Mouse (Mus musculus) fat pad, adult 2 months (tissue): ENCODE data around the gene Rpsa.
"Not testable (repeated sequence)": the region's sequence is repeated elsewhere in the genome, so short reads cannot be mapped to it uniquely, and the experiment has no call there.

Experiments used
- DNase-seq: peaks from one replicate; pipeline ENCODE4 v3.0.0-alpha.2; 2011; ENCODE audit warnings: low read depth, low spot score; ENCODE audit errors: extremely low read depth

Rpsa gene

DNA sequence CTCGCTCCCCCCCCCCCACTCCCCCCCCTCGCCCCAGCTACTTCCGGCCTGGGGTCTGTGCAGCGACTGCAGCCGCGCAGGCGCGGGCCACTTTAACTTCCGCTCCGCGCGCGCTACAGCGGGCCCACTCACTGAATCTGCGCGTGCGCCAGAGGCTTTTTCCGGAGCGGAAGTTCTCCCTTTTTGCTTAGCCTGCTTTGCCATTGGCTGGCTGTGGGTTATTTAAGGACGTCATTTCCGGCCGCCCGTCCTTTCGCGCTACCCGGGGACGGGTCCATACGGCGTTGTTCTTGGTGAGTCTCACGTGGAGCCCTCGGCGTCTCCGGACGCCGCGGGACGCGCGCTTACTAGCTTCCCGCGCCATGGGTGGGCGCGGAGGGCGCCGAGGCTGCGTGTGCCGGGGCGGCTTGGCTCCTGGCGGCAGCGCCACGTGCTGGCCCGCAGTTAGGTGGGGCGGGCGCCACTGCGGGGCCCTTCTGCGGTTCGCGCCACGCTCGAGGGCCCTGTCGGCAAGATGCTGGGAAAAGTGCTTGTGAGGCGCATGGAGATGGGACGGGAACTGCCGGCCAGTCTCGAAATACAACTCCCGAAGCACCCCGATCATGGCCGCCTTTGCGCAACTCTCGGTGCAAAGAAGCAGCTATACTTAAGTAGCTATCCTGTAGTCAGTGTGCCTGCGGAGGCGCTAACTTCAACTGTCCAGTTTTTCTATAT is at the start of gene Rpsa:
TSS of gene Rpsa (plus strand) at position 152 of the 714 bp plus-strand sequence.
- peak; percentile 73 for DNase-seq

DNA sequence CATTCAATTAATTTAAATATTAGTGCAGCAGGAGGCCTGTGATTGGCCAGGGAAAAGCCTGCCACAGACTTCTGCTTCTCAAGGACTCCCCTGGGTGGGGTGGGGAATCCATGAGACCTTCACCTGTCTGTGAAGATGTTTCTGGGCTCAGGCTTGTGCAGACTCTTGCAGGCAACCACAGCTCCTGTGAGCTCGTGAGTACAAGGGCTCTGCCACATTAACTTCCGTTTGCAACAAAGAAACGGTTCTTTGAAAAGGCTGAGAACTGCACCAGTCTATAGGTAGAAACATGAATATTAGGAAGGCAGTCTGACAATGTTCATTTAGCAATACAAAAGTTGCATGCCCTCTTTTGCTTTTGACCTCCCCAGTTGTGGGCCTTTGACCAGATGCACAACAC is 49.2 kb upstream of the Rpsa start:
- no peak for DNase-seq

DNA sequence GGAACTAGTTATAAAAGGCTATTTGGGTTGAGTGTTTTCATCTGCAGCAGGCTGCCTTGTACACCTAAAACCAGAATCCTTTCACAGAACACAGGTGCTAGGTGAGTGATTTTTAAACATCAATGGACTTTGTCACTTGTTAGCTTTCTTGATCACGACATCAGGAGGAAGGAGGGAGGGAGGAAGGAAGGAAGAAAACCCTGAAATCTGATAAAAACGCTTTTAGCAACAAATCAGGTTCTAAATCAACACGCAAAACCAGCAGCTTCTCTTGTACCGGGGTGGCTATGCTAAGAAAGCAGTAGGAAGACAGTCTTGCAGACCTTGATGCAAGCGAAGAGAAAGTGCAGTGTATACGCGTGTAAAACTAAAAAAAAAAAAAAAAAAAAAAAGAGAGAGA is 47.6 kb upstream of the Rpsa start:
- no peak for DNase-seq

DNA sequence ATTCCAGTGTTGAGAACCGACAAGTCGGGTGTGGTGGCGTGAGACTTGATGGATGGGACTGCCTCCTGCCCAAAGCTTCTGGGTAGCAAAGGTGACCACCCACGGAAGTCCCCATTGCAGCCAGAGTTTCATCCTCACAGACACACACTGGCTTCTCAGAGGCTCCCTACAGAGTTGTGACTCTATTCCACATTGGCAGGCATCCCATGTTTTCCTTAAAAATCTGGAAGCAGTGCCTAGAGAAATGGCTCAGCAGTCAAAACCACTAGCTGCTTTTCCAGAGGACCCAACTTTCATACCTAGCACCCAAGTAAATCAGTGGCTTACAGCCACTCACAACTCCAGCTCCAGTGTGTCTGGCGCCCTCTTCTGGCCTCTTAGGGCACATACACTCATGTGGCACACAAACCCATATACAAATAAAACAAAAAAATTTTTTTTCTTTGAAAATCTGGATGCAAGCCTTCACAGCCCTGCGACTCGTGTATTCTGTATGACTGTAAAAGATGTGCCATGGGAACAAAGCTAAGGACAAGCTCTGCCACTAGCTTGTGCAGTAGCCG is 46.9 kb upstream of the Rpsa start:
- no peak for DNase-seq

DNA sequence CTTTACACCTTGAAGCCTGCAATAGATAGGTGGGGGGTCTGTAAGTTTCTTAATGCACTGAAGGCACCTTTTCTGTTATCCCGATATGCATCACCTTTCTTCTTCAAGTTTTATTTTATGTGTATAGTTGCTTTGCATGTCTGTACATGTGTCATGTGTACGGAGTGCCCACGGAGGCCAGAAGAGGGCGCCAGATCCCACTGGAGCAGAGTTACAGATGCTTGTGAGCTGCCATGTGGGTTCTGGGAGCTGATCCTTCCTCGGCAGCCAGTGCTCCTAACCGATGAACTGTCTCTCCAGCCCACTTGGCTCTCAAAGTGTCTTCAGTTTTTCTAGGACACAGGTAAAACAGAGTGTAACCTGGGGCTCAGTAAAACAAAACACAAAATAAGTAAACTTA is 46.2 kb upstream of the Rpsa start:
- no peak for DNase-seq

DNA sequence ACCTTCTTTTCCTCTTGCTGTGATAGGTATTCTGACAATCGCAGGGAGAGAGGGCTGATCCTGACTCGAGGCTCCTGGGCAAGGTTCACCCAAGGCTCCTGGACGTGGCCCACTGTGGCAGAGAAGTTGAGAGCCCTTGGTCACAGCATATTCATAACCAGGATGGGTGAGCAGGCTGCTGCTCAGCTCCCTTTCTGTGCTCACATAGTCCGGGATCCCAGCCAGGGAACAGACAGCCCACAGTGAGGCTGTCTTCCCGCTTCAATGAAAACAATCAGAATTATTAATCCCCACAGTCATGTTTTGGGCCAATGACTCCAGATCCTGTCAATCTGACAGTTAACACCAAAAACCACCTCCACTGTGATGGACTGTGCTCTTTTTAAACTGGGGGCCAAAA is 45.5 kb upstream of the Rpsa start:
- no peak for DNase-seq

DNA sequence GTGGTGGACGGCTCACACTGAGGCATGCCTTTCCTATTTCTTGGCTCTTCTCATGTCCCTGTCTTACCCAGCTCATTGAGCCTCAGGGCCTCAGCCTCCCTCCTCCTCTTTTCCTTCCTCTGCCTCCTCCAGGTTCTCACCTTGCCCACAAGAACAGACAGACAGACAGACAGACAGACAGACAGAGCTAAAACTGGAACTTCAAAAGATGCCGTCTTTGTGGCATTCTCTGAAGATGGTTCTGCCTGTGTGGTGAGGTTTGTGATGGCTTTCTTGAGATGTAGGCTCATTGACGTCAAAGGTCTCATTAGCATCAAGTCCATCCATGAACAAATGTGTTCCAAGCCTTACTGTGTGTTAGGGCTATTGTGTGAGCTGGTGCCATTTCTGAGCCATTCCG is 44.8 kb upstream of the Rpsa start:
- no peak for DNase-seq

DNA sequence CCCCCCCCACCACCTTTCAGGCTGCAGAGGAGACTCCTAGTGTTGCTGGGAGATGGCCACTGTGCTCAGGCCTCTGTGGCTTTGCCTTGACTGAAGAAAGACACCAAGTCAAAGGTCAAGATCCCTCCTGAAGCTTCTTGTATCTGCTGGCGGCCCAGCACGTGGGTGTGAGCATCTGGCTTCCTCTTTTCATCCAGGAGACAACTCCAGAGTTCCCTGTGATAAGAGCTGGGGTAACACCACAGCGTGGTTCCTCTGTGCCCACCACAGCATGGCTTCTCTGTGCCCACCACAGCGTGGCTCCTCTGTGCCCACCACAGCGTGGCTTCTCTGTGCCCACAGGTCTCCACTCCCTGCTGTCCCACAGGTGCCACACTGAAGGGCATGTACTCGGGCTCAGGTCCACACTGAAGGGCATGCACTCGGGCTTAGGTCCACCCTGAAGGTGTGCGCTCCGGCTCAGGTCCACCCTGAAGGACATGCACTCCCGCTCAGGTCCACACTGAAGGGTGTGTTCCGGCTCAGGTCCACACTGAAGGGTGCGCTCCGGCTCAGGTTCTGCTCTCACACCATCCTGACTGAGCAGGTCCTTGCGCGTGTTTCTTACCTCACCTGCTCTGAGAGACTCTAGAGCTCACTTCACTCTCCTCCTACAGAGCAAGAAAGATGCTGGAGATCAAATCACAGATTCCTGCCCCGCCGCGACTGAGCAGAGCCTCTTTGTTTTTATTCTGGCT is 44.2 kb upstream of the Rpsa start:
- no peak for DNase-seq

DNA sequence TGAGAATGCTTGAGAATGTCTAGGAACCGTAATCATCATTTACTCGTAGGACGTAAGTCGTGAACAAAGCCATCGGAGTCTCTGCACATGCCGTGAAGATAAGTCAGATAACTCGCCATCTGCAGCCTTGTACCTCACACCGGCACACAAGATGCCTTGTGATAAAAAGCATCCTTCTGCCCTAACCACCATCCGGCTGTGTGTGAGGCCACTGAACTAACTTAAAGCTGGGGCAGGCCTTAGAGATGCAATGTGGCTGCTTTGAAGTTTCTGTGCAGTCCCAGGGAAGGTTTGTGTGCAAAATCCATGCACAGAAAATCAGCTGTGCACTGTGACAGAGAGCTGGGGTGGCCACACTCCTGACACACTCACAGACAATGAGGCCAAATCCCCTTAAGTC is 43.1 kb upstream of the Rpsa start:
- no peak for DNase-seq

DNA sequence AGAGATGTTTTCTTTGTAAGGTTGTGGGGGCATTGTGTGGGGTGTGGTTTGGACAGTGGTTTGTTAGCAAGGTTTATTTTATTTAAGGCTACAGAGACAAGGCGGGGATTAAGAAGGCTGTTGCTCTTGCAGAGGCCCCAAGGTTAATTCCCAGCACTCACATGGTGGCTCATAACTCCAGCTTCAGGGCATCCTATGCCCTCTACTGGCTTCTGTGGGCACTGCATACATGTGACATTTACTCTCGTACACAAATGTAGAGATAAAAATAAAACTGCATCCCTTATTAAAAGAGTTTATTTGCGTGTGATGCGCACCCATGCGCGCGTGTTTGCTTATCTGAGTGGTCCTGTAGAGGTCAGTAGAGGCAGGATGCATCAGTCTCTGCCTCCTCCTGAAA is 38.4 kb upstream of the Rpsa start:
- DNase-seq = no peak

DNA sequence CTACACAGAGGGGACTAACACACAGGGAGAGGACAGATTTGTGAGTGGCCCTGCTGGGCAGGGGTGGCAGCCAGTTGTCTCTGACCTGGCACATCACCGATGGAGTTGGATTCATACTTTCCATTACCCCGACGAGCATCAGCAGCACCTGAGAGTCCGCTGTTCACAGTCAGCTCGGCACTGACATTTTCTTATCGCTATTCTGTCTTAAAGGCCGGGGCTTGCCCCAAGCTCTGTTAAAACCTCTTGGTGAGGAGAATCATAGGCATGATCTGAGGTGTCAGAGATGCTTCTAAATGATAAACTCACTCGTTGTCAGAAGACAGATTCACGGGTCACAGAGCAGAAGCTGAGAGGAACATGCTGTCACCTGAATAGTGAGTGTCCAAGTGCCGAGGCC is 36.4 kb upstream of the Rpsa start:
- no peak for DNase-seq

DNA sequence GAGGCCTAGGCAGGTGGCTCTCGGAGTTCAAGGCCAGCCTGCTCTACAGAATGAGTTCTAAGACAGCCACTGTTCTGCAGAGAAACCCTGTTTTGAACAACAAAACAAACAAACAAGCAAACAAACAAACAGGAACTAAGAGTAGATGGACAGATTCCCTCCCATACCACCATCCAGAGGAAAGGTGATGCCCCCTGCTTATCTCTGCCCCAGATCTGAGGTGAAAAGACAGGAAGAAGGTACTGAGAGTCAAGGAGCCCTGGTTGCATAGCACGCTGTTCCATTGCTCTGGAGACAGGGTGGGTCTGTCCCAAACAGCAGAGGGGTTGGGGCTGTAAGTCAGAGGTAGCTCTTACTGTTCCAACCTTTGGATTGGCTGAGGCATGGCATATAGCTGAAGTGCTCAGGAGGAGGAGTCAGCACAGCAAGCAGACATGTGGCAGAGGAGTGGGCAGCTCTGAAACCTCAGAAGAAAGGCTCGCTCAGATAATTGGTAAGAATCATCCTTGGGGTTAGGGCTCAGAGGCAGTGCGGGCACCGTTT is 35.7 kb upstream of the Rpsa start, which contains the start of gene Ccr8:
TSS of gene Ccr8 (plus strand) at position 419 of the 543 bp plus-strand sequence.
- DNase-seq = no peak

DNA sequence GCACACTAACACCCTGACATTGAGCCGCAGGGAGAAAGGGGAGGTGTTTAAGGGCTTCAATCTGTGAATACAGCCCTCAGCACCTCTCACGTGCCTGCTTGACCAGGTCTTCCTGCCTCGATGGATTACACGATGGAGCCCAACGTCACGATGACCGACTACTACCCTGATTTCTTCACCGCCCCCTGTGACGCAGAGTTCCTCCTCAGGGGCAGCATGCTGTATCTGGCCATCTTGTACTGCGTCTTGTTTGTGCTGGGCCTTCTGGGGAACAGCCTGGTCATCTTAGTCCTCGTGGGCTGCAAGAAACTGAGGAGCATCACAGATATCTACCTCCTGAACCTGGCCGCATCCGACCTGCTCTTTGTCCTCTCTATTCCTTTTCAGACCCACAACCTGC is 33.8 kb upstream of the Rpsa start:
- DNase-seq = no peak

DNA sequence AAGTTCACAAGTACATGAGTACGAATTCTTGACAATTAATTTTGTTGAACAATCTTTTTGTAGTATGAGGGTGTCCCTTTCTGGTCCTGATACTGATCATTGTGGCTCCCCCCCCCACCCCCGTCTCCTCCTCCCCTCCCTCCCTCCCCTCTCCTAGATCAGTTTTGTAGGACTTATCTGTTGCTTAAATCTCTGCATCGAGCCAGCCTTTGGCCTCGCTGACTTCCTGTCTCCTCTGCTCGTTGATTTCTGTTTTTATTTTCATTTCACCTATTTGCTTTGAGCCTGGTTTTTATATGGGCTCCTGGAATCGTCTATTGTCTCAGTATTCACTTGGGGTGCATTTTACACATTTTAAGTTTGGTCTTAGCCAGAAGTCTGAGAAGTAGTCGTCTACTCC is 31.6 kb upstream of the Rpsa start:
- DNase-seq = no peak

DNA sequence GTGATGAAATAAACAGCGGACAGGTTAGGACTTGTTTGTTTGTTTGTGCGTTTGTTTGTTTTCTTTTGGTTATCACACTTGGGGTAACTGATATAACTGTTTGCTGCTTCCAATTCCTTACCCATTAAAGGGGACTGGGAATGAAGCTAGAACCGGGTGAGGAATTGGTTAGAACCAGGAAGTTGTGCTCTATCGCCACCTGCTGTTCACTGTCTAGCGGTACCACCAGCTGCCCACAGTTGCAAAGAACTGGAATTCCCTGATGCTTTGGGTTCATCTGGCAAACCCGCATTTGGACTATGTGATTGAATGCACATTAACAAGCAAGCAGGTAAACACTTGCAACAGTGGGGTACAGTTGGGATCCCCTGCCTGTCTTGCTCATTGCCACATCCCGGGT is 28.8 kb upstream of the Rpsa start:
- DNase-seq = no peak

DNA sequence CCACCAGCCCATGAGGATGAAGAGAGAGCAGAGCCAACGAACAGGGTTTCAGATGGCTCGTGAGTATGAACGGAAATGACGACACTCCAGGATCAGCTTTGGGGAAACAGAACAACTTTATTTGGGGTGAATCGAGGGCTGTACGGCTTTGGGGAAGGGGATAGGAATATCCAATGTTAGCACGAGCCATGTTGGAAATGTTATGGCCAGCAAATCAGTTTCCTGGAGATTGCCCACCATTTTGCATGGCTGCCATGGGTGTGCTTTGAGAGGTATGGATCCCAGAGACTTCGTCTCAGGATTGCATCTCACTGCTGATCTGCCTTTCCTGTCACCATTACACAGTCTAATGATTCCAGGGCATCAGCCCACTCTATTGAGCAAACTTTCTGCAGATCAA is 28.2 kb upstream of the Rpsa start:
- no peak for DNase-seq

DNA sequence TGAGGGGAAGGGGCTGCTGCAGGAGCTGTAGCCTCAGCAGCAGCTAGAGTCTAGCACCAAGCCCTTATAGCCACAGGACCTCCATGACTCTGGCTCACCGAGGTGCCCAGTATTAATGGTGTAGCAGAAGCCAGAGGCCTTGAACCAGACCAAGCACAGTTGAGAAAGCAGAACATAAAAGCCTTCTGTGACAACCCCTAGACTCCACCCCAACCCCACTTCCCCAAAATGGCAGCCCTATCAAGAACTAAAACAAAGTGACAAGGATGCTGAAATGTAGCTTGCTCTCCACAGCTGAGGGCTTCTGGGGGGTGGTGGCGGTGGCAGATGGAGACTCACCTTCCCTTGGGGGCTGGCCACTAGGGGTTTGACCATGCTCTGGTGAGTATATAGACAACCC is 26.3 kb upstream of the Rpsa start:
- no peak for DNase-seq

DNA sequence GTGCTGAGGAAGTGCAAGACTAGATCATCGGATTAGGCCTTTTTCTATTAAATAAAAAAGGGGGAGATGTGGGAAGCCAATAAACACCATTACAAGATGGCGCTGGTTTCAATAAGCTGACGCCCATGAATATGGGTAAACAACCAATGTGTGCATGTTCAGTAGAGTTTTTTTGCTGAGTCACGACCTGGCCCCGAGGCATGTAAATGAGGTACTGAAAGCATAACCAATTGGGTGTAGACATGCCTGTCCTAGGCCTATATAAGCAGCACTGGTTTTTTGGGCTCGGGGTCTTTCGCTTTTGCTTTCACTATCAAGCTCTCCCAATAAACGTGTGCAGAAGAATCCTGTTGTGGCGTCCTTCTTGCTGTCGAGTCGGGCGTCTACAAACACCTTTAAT is 18.5 kb upstream of the Rpsa start:
- not testable (repeated sequence) for DNase-seq

DNA sequence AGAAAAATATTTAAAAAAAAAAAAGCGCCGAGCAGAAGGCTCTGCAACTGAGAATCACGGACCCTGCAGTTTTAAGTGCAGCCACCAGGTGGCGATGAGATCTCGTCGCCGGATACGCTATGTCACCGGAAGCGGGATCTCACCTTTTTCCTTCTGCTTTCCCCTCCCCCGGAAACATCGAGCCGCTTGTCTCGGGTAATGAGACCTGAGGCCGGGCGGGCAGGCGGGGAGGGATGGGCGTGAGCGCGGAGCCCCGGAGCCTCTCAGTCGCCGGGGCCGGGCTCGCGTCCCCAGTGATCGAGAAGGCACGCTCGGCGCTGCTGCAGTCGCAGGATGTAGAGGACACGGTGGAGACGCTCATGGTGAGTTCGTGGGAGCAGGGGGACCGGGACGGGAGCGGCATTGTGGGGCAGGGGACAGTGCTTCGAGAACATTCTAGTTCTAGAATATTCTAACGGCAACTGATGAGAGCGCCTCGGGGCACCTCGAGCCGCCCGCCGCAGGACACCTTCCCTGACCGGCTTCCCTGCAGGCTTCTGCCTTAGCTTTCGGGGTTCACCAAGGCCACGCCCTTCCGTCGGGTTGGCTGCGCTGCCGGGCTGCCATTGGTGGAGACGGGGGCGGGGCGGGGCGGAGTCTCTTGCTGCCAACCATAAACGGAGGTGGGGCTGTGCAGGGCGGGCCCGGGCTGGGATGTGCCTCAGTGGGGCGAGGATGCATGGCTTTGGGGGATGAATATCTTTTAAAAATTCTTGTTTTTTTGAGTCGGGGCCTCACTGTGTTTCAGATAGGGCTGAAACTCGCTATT is 17.1 kb upstream of the Rpsa start, which contains the start of gene Slc25a38:
TSS of gene Slc25a38 (plus strand) at position 164 of the 808 bp plus-strand sequence.
- DNase-seq = no peak

DNA sequence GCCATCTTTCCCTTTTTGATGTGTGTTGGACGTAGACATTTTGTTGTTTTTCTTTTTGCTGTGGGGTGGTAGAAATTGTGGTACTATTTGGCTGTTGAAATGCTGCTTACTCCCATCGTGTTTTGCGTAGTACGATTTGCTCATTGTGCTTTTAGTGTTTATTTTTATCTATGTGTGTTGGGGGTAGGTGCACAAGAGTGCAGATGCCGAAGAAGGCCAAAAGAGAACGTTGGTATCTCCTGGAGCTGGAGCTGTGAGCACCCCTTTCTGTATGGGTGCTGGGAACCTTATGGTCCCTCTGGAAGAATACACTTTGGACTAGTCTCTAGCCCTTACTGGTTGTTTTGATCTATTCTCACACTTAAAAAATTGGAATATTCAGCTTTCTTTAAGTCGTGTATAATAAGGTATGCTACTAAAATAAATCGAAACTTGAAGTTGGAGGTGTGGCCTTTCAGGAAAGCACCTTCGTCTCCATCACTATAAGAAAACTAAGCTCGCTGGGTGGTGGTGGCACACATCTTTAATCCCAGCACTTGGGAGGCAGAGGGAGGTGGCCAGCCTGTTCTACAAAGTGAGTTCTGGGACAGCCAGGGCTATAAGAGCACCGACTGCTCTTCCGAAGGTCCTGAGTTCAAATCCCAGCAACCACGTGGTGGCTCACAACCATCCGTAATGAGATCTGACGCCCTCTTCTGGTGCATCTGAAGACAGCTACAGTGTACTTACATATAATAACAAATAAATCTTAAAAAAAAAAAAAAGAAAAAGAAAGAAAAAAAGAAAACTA is 16.1 kb upstream of the Rpsa start:
- DNase-seq = no peak
